Mouse (Mus musculus): Measurements from ENCODE around the gene Phactr1. TPM values are rescaled to one million over a fixed set of nuclear protein-coding genes. Genes with fewer than 3 reads are reported as not detected.

The Phactr1 gene
- polyA plus RNA-seq, 1 experiment from 2014 or later, result 25.7 TPM

DNA sequence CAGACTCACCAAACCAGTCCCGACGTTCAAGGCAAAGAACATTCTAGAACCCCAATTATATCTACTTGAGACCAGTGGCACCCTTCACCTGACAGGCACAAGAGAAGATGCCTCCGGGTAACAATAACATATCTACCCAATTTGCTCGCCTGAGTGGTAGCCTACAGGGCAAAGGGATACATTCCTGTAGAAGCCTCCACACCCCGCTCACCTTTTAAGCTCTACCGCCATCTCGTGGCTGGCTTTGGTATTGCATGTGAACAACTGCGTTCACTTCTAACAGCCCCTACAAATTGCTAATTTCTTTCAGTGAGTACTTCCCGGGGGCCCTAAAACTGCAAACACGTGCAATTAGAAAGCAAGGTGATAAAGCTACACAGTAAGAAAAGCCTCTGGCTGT, 142.1 kb downstream of the Phactr1 start:
- H3K4me1 ChIP-seq, result peaks cover 23% of the 10 kb centered on the region
- ATAC-seq (replicated peaks; ENCODE audit: low FRiP score), result peak; percentile 51; the same call in 1 of the 2 replicates
- 15% methylated on average over 10 of the region's 10 CpGs for WGBS
- 0 out of 2 replicates have a peak overlapping the region, but pooled peaks have one; percentile 22 for H3K4me2 ChIP-seq
- no peak overlapping the region for H3K9ac ChIP-seq
- H3K27me3 ChIP-seq, result no peaks in the 10 kb centered on the region
- H3K27ac ChIP-seq, result peak overlapping the region; percentile 80
- no peaks in the 10 kb centered on the region for H3K36me3 ChIP-seq
- no peaks in the 10 kb centered on the region for H3K9me3 ChIP-seq (replicated peaks)
- no peak overlapping the region for H3K4me3 ChIP-seq (replicated peaks)

DNA sequence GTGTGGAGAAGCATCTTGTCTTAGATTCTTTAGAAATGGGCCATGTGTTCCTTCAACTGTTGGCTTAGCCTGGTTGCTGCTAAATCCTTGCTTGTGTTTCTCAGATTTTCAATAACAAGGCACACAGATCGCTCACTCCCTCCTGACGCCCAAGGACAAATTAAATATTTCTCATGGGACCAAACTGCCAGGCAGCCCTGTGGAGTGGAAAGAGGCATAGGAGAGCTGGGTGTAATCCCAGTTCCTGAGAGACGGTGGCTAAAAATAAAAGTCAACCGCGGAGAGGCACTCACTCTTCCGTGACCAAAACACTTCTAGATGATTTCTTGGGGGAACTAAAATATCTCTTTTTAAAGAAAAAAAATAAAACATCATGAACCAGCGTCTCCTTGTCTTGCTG, 143.5 kb downstream of the Phactr1 start:
- H3K27ac ChIP-seq, result no peak overlapping the region
- WGBS, result 83% methylated on average over 7 of the region's 7 CpGs
- H3K4me2 ChIP-seq, result no peak overlapping the region
- H3K36me3 ChIP-seq, result no peaks in the 10 kb centered on the region
- H3K4me1 ChIP-seq, result peaks cover 29% of the 10 kb centered on the region
- ATAC-seq (replicated peaks; ENCODE audit: low FRiP score), result no peak
- no peaks in the 10 kb centered on the region for H3K9me3 ChIP-seq (replicated peaks)
- no peak overlapping the region for H3K4me3 ChIP-seq (replicated peaks)
- H3K27me3 ChIP-seq, result no peaks in the 10 kb centered on the region
- no peak overlapping the region for H3K9ac ChIP-seq

DNA sequence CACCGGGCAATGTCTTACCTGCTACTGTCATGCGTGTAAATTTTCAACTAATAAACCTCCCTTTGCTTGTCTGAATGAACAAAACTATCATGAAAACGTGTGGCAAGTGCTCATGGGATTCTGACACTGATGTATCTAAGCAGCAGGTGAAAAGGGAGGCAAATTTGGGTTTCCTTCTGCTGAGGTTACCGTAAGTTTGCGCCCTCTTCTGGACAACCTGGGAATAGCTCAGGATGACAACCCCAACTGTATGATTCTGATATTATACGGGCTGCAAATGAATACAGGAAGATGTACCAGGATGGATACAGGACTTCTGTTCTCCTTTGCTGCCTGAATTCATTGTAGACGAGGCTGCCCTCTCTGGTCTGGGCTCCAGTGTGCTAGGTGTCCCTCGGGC, 146.2 kb downstream of the Phactr1 start:
- Histone ChIP-seq H3K36me3 (no peaks in the 10 kb centered on the region), H3K27ac (no peak overlapping the region), H3K9ac (no peak overlapping the region), H3K4me3 (replicated peaks) (no peak overlapping the region), H3K4me2 (no peak overlapping the region), H3K9me3 (replicated peaks) (no peaks in the 10 kb centered on the region), H3K27me3 (no peaks in the 10 kb centered on the region), H3K4me1 (peaks cover 27% of the 10 kb centered on the region)
- no peak for ATAC-seq (replicated peaks; ENCODE audit: low FRiP score)
- 64% methylated on average over 8 of the region's 8 CpGs for WGBS

DNA sequence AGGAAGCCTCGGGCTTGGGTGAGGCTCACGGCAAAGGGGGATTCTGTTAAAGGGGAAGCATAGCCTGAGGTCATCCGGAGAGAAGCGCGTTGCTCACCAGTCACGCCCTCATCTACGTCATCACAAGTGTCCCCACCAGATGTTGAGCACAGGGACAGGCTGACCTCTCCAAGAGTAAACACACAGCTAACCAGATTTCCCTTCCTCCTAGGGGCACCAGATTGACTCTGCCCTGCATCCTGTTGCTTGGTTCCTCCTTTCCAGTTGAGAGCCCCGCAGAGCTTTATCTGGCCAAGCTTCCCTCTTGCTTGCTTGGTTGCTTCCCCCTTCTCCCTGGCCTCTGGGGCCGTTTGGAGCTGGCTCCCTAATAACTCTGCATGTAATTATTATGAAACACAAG, 148.6 kb downstream of the Phactr1 start:
- WGBS, result 26% methylated on average over 9 of the region's 9 CpGs
- Histone ChIP-seq H3K36me3 (no peaks in the 10 kb centered on the region), H3K9me3 (replicated peaks) (no peaks in the 10 kb centered on the region), H3K27me3 (no peaks in the 10 kb centered on the region), H3K4me3 (replicated peaks) (no peak overlapping the region), H3K4me1 (peaks cover 15% of the 10 kb centered on the region), H3K9ac (no peak overlapping the region), H3K27ac (peak overlapping the region; percentile 54; the same call in 1 of the 2 replicates), H3K4me2 (peak overlapping the region; percentile 36)
- peak; percentile 59 for ATAC-seq (replicated peaks; ENCODE audit: low FRiP score)

DNA sequence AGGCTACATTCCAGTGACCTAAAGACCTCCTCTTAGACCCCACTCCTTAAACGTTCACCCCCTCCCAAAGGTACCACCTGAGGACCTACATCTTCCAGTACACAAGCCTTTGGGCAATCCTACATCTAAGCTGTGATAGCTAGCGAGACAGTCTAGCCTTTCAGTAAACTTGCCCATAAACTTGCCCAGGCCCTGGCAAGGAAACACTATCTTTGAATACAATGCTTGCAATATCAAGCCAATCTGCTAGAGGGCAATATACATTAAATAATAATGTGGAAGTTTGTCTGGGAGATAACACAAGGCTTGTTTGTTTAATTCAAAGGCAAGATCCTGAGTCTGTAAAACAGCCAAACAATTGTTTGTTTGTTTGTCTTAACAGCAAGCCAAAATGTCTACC, 155.0 kb downstream of the Phactr1 start:
- Histone ChIP-seq H3K9me3 (replicated peaks) (no peaks in the 10 kb centered on the region), H3K4me1 (0 out of 2 replicates have a peak, but pooled peaks cover 4% of the 10 kb centered on the region), H3K4me2 (no peak overlapping the region), H3K27me3 (no peaks in the 10 kb centered on the region), H3K27ac (no peak overlapping the region), H3K4me3 (replicated peaks) (no peak overlapping the region), H3K9ac (no peak overlapping the region), H3K36me3 (no peaks in the 10 kb centered on the region)
- ATAC-seq (replicated peaks; ENCODE audit: low FRiP score), result 0 out of 2 replicates have a peak, but pooled peaks have one; percentile 25
- WGBS, result 40% methylated on average over 2 of the region's 2 CpGs

DNA sequence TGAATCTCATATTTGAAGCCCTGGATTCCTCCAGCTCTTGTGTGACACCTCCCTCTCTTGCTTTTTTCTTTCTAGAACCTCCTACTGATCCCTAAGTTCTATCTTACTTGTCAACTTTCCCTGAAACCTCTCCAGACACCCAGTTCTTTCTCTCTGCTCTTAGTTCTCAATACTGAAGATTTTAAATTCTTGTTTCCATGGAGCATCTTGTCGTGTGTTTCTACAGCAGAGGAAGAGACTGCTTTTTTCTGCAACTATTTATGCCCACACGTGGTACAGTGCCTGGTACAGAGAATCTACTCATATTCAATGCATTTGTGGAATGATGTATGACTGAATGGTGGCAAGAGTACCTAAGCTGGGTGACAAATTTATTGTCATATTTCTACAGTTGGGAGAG, 158.9 kb downstream of the Phactr1 start:
- Histone ChIP-seq H3K4me2 (no peak overlapping the region), H3K4me1 (0 out of 2 replicates have a peak, but pooled peaks cover 4% of the 10 kb centered on the region), H3K4me3 (replicated peaks) (no peak overlapping the region), H3K27me3 (no peaks in the 10 kb centered on the region), H3K9ac (no peak overlapping the region), H3K27ac (no peak overlapping the region), H3K9me3 (replicated peaks) (no peaks in the 10 kb centered on the region), H3K36me3 (no peaks in the 10 kb centered on the region)
- WGBS, result 83% methylated on average over 2 of the region's 2 CpGs
- ATAC-seq (replicated peaks; ENCODE audit: low FRiP score), result no peak

DNA sequence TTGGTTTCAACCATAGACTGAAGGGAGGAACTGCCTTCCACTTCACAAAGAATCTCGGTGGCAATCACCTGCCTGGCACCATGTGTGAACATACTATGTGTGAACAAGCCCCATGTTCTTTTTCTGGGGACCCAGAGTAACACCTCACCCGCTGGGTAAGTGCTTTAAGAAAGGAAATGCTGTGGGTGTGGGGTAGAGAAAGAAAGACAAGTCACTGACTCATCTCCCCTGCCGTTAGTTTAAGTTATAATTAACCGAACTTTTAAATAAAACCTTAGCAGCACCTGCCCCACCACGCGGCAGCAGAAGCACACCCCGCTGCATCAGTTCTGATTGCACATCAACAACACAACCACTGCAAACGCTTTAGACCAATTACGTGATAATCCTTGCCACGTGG, 171.7 kb downstream of the Phactr1 start:
- H3K9ac ChIP-seq, result no peak overlapping the region
- peaks cover 18% of the 10 kb centered on the region; the same call in 1 of the 2 replicates for H3K4me1 ChIP-seq
- H3K27ac ChIP-seq, result no peak overlapping the region
- H3K4me2 ChIP-seq, result no peak overlapping the region
- no peak overlapping the region for H3K4me3 ChIP-seq (replicated peaks)
- no peaks in the 10 kb centered on the region for H3K36me3 ChIP-seq
- no peaks in the 10 kb centered on the region for H3K27me3 ChIP-seq
- no peaks in the 10 kb centered on the region for H3K9me3 ChIP-seq (replicated peaks)
- WGBS, result 55% methylated on average over 10 of the region's 10 CpGs
- no peak for ATAC-seq (replicated peaks; ENCODE audit: low FRiP score)

DNA sequence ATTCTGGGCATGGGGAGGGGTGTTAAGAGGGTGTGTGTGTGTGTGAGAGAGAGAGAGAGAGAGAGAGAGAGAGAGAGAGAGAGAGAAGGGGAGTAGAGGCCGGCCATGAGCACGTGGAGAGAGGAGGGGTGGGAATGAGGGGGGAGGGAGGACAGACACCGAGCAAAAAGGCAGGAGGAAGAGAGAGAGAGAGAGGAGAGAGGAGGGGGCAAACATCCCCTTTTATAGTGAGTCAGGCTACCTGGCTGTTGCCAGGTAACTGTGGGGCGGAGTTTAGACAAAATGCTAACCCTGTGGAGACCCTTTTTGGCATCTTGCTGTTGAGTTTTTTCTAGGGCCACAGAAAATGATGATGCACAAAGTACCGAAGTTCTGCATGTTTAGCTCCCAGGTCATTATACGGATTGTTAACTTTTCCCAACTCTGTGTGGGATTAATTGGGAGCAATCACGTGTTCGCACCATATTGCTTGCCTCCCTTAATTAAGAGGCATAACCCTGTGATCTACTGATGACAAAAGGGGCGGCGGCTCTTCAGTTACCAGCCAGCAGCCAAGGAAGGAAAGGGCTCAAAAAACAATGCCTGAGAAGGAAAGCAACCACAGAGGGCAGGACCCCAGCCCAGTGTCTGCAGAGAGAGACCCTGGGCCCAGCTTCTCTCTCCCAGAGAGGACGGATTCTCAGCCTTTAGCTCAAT, 173.6 kb downstream of the Phactr1 start:
- H3K4me3 ChIP-seq (replicated peaks), result no peak overlapping the region
- H3K36me3 ChIP-seq, result no peaks in the 10 kb centered on the region
- WGBS, result 14% methylated on average over 11 of the region's 11 CpGs
- no peak overlapping the region for H3K9ac ChIP-seq
- peaks cover 18% of the 10 kb centered on the region; the same call in 1 of the 2 replicates for H3K4me1 ChIP-seq
- H3K27ac ChIP-seq, result peak overlapping the region; percentile 51; the same call in 1 of the 2 replicates
- peak; percentile 86 for ATAC-seq (replicated peaks; ENCODE audit: low FRiP score)
- H3K4me2 ChIP-seq, result no peak overlapping the region
- H3K27me3 ChIP-seq, result no peaks in the 10 kb centered on the region
- H3K9me3 ChIP-seq (replicated peaks), result no peaks in the 10 kb centered on the region

DNA sequence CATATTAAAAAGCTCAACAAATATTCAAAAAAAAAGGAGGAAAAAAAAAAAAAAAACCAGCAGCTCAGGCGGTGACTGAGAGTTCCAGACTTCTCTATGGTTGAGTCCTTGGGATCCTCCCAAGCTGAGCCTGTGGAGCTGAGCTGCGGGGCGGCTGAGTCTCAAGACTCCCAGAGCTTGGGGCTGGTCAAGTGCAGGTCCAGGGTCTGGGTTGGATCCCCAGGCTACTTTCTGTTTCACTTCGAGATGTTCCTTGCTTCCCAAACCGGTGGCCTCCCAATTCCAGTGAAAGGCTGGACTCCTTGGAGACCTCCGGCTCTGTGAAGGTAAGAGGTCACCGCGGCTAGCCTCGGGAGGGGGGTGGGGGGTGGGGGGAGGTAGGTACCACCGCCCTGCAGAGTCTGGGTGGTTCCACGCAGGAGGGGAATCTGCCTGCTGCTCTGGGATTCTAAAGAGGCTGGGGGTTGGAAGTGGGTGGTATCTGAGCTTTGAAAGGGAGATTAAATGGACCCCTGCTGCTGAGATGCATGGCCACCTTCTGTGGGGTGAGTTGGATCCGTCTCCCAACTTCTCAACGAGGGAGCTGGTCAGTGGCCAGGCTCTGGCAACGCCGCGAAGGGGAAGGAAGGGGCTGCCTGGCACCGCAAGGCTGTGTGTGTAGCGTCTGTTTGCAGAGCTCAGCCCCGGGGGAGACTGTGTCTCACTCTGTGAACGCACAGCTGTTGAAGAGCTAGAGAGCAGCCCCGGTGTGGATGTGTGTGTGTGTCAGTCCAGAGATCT, 185.9 kb downstream of the Phactr1 start:
- peak overlapping the region; percentile 83 for H3K4me2 ChIP-seq
- peak overlapping the region; percentile 40 for H3K9ac ChIP-seq
- 5% methylated on average over 21 of the region's 21 CpGs for WGBS
- H3K9me3 ChIP-seq (replicated peaks), result no peaks in the 10 kb centered on the region
- 0 out of 2 replicates have a peak, but pooled peaks cover 11% of the 10 kb centered on the region for H3K4me1 ChIP-seq
- H3K36me3 ChIP-seq, result no peaks in the 10 kb centered on the region
- ATAC-seq (replicated peaks; ENCODE audit: low FRiP score), result peak; percentile 70; the same call in 1 of the 2 replicates
- 0 out of 2 replicates have a peak overlapping the region, but pooled peaks have one; percentile 2 for H3K27ac ChIP-seq
- no peaks in the 10 kb centered on the region for H3K27me3 ChIP-seq
- H3K4me3 ChIP-seq (replicated peaks), result peak overlapping the region; percentile 47

DNA sequence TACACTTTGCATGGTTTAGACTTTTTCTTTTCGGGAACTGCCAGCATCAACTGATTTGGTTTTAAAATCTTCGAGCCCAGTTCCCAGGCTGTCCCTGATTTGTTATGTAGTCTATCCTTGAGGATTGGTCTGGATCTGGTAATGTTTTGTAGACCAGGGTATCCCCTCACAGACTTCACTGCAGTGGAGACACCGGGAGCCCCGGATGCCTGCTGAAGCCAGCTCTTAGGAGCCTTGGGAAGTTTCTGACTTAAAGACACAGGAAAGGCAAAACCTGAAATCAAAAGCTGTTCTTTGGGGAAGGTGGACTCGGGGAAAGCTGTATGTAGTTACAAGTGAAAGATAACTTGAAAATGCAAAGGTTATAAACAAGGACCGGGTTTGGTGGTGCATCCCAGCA, 186.6 kb downstream of the Phactr1 start:
- no peaks in the 10 kb centered on the region for H3K27me3 ChIP-seq
- no peak overlapping the region for H3K27ac ChIP-seq
- H3K4me2 ChIP-seq, result peak overlapping the region; percentile 83
- ATAC-seq (replicated peaks; ENCODE audit: low FRiP score), result no peak
- no peaks in the 10 kb centered on the region for H3K36me3 ChIP-seq
- H3K9me3 ChIP-seq (replicated peaks), result no peaks in the 10 kb centered on the region
- WGBS, result 41% methylated on average over 6 of the region's 6 CpGs
- H3K9ac ChIP-seq, result peak overlapping the region; percentile 40
- H3K4me1 ChIP-seq, result 0 out of 2 replicates have a peak, but pooled peaks cover 11% of the 10 kb centered on the region
- peak overlapping the region; percentile 47 for H3K4me3 ChIP-seq (replicated peaks)

DNA sequence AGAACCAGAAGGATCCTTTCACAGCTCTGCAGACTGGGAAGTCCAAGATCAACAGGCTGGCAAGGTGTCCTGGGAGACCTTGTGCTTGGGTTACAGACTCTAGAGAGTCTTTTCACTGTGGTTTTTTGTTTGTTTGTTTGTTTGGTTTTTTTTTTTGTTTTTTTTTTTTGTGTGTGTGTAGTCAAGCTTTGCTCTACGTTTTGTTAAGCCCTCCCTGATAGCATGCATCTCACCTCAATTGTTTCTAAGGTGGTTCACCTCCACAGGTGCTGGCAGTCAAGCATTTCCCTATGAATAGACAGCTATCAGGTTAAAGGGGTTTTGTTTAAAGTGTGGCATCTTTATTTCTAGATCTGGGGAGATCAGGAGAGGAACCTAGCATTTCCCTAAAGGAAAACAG, 191.7 kb downstream of the Phactr1 start:
- WGBS, result 52% methylated on average over 1 of the region's 1 CpGs

DNA sequence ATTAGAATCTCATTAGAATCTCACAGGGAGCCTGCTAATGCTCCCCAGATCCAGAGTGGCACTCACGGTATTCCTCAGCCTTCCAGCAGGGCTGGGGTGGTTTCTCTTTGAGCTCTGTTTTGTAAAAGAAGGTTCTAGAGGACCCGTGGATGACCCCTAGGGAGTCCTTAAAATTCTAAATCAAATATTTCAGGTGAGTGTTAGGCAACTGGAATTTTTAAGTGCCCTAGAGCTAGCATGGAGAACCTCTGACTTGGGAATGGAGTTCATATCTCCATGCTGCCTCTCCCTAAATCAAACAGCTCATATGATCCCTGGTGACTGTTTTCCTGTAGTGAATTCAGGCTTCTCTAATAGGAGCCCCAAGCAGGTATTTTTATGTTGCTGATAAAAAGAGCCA, 197.9 kb downstream of the Phactr1 start:
- Histone ChIP-seq H3K4me2 (no peak overlapping the region), H3K4me3 (replicated peaks) (no peak overlapping the region), H3K9ac (no peak overlapping the region), H3K4me1 (no peaks in the 10 kb centered on the region), H3K9me3 (replicated peaks) (no peaks in the 10 kb centered on the region), H3K36me3 (no peaks in the 10 kb centered on the region), H3K27ac (no peak overlapping the region), H3K27me3 (no peaks in the 10 kb centered on the region)
- ATAC-seq (replicated peaks; ENCODE audit: low FRiP score), result no peak
- WGBS, result 47% methylated on average over 2 of the region's 2 CpGs

More for the DNA sequence above, 191.7 kb downstream of the Phactr1 start:
- Histone ChIP-seq H3K9ac (no peak overlapping the region), H3K4me1 (no peaks in the 10 kb centered on the region), H3K4me2 (no peak overlapping the region), H3K9me3 (replicated peaks) (no peaks in the 10 kb centered on the region), H3K27me3 (no peaks in the 10 kb centered on the region), H3K4me3 (replicated peaks) (no peak overlapping the region), H3K36me3 (no peaks in the 10 kb centered on the region), H3K27ac (no peak overlapping the region)
- no peak for ATAC-seq (replicated peaks; ENCODE audit: low FRiP score)
